Mouse (Mus musculus) kidney, adult 9 months (tissue): ENCODE measurements around the gene Hoxa10.

Experiments used
- DNase-seq: peaks from one replicate; pipeline ENCODE4 v3.0.0; 2022

Hoxa10 gene

GRCm38 (mm10) chr6:52229558-52230416 lies 10.9 kb downstream of the Hoxa10 start:
- DNase-seq: peak; percentile 90

- DNase-seq: peak; percentile 60
These were observed 11.9 kb downstream of the Hoxa10 start for GRCm38 (mm10) chr6:52228475-52229465.

GRCm38 (mm10) chr6:52227470-52228222 lies 13.0 kb downstream of the Hoxa10 start:
- peak; percentile 67 for DNase-seq

- peak; percentile 40 for DNase-seq
These were observed 13.9 kb downstream of the Hoxa10 start for GRCm38 (mm10) chr6:52226569-52227257.

GRCm38 (mm10) chr6:52225612-52226568 lies 14.8 kb downstream of the Hoxa10 start:
- DNase-seq: peak; percentile 95

GRCm38 (mm10) chr6:52224895-52225611 lies 15.6 kb downstream of the Hoxa10 start:
- DNase-seq: peak; percentile 44

GRCm38 (mm10) chr6:52223939-52224760 lies 16.5 kb downstream of the Hoxa10 start:
- DNase-seq: peak; percentile 42

- DNase-seq: peak; percentile 37
These were observed 17.9 kb downstream of the Hoxa10 start for GRCm38 (mm10) chr6:52222729-52223128.

- DNase-seq: no peak
These were observed 18.5 kb downstream of the Hoxa10 start for GRCm38 (mm10) chr6:52221993-52222685.

GRCm38 (mm10) chr6:52221337-52221992 lies 19.2 kb downstream of the Hoxa10 start, which contains the start of gene Hoxa7:
Gene Hoxa7, minus strand, starts transcription at chr6:52221854.
- peak; percentile 97 for DNase-seq

GRCm38 (mm10) chr6:52220865-52221310 lies 19.8 kb downstream of the Hoxa10 start:
- DNase-seq: no peak

GRCm38 (mm10) chr6:52220003-52220864 lies 20.4 kb downstream of the Hoxa10 start:
- DNase-seq: peak; percentile 75

GRCm38 (mm10) chr6:52219234-52219942 lies 21.3 kb downstream of the Hoxa10 start:
- DNase-seq: peak; percentile 54

GRCm38 (mm10) chr6:52218643-52219215 lies 21.9 kb downstream of the Hoxa10 start:
- peak; percentile 45 for DNase-seq

- peak; percentile 52 for DNase-seq
These were observed 22.6 kb downstream of the Hoxa10 start for GRCm38 (mm10) chr6:52217895-52218642.
